Mouse (Mus musculus) midbrain, embryonic 14.5 days (tissue): Measurements from ENCODE around the gene Ppan. TPM values are rescaled to one million over a fixed set of nuclear protein-coding genes. Genes with fewer than 3 reads are reported as not detected.

Experiments
- ATAC-seq: fragments of 200-750 bp; cut with Nextera tagmentation; 2 replicates; pipeline ENCODE4 v1.8.0; 2017; ENCODE audit warnings: moderate number of reproducible peaks, moderate library complexity; ENCODE audit not compliant: low FRiP score, low TSS enrichment
- DNase-seq: peaks from one replicate; pipeline ENCODE4 v3.0.0-alpha.2; 2015
- H3K27ac ChIP-seq: fragments of 300-500 bp; sonication (generic); replicated peaks from 2 replicates; pipeline ENCODE4 v1.5.1; 2014; ENCODE audit warnings: mild to moderate bottlenecking, low read depth, low read length, moderate library complexity
- H3K27me3 ChIP-seq: fragments of 300-500 bp; sonication (generic); 2 replicates; pipeline ENCODE4 v1.6.1; 2014; ENCODE audit warnings: low read length, control low read depth, mixed read lengths; ENCODE audit not compliant: control insufficient read depth, insufficient read depth
- H3K36me3 ChIP-seq: fragments of 300-500 bp; sonication (generic); 2 replicates; pipeline ENCODE4 v1.6.1; 2014; ENCODE audit warnings: low read length, control low read depth; ENCODE audit not compliant: control insufficient read depth, insufficient read depth
- H3K4me1 ChIP-seq: fragments of 300-500 bp; sonication (generic); 2 replicates; pipeline ENCODE4 v1.6.1; 2014; ENCODE audit warnings: mild to moderate bottlenecking, antibody characterized with exemption, low read length, control low read depth; ENCODE audit not compliant: control insufficient read depth, insufficient read depth
- H3K4me2 ChIP-seq: fragments of 300-500 bp; sonication (generic); 2 replicates; pipeline ENCODE4 v1.6.1; 2014; ENCODE audit warnings: mild to moderate bottlenecking, low read length, moderate library complexity
- H3K4me3 ChIP-seq: fragments of 300-500 bp; sonication (generic); replicated peaks from 2 replicates; pipeline ENCODE4 v1.5.1; 2014; ENCODE audit warnings: low read depth, low read length
- H3K9ac ChIP-seq: fragments of 300-500 bp; sonication (generic); replicated peaks from 2 replicates; pipeline ENCODE4 v1.6.1; 2014; ENCODE audit warnings: mild to moderate bottlenecking, low read length, moderate library complexity
- H3K9me3 ChIP-seq: fragments of 300-500 bp; sonication (generic); 2 replicates; pipeline ENCODE4 v1.6.1; 2016; ENCODE audit warnings: low read length, control low read depth, mixed read lengths; ENCODE audit not compliant: control insufficient read depth
- WGBS: fragments of 180-500 bp; shearing (Covaris S2); extraction: QIAGEN DNeasy Blood & Tissue Kit; methylation state at CpG from one replicate; pipeline ENCODE4 v1.1.7; 2014; 5-methylcytosine and 5-hydroxymethylcytosine counted together
- polyA plus RNA-seq: library from polyadenylated mRNA; unstranded; fragments of >200 nt; fragmentation: Nextera tagmentation; extraction: Ambion mirVana; gene quantifications from 2 replicates; pipeline ENCODE4 v1.2.1, GENCODE M21; 2014

Gene Ppan
- polyA plus RNA-seq, 1 experiment from 2014 or later: 39.8 TPM

- ATAC-seq: no peak
- Histone ChIP-seq H3K9me3 (no peaks in the 10 kb centered on the region), H3K4me3 (0 out of 2 replicates have a peak overlapping the region, but pooled peaks have one; percentile 86), H3K36me3 (peaks cover 52% of the 10 kb centered on the region), H3K9ac (no peak overlapping the region), H3K4me2 (peak overlapping the region; percentile 87), H3K27ac (no peak overlapping the region), H3K4me1 (no peaks in the 10 kb centered on the region), H3K27me3 (no peaks in the 10 kb centered on the region)
- DNase-seq: no peak
- WGBS: 89% methylated on average over 29 of the region's 29 CpGs
Observed at GRCm38 (mm10) chr9:20889185-20890141, 1.5 kb downstream of the Ppan start.

- DNase-seq (no peak), ATAC-seq (no peak)
- Histone ChIP-seq H3K4me2 (no peak overlapping the region), H3K4me1 (no peaks in the 10 kb centered on the region), H3K27me3 (no peaks in the 10 kb centered on the region), H3K27ac (no peak overlapping the region), H3K9ac (no peak overlapping the region), H3K4me3 (no peak overlapping the region), H3K36me3 (peaks cover 62% of the 10 kb centered on the region), H3K9me3 (no peaks in the 10 kb centered on the region)
- 93% methylated on average over 5 of the region's 5 CpGs for WGBS
Observed at GRCm38 (mm10) chr9:20890411-20890810, 2.4 kb downstream of the Ppan start.

- no peak overlapping the region for H3K9ac ChIP-seq
- ATAC-seq (no peak), DNase-seq (no peak)
- 86% methylated on average over 26 of the region's 26 CpGs for WGBS
- no peak overlapping the region for H3K4me3 ChIP-seq
- H3K4me1 ChIP-seq: no peaks in the 10 kb centered on the region
- H3K9me3 ChIP-seq: no peaks in the 10 kb centered on the region
- no peaks in the 10 kb centered on the region for H3K27me3 ChIP-seq
- peaks cover 71% of the 10 kb centered on the region for H3K36me3 ChIP-seq
- no peak overlapping the region for H3K27ac ChIP-seq
- H3K4me2 ChIP-seq: no peak overlapping the region
Observed at GRCm38 (mm10) chr9:20891339-20892103, 3.5 kb downstream of the Ppan start.

GRCm38 (mm10) chr9:20892104-20892653 lies 4.2 kb downstream of the Ppan start:
- Histone ChIP-seq H3K27me3 (no peaks in the 10 kb centered on the region), H3K4me3 (no peak overlapping the region), H3K9ac (no peak overlapping the region), H3K9me3 (no peaks in the 10 kb centered on the region), H3K4me1 (no peaks in the 10 kb centered on the region), H3K36me3 (peaks cover 74% of the 10 kb centered on the region), H3K27ac (no peak overlapping the region), H3K4me2 (no peak overlapping the region)
- ATAC-seq (no peak), DNase-seq (no peak)
- WGBS: 82% methylated on average over 5 of the region's 5 CpGs

- H3K36me3 ChIP-seq: peaks cover 74% of the 10 kb centered on the region
- WGBS: 67% methylated on average over 5 of the region's 5 CpGs
Observed at GRCm38 (mm10) chr9:20893069-20893468, 5.1 kb downstream of the Ppan start.

GRCm38 (mm10) chr9:20893590-20894343 lies 5.8 kb downstream of the Ppan start:
- ATAC-seq: no peak
- no peaks in the 10 kb centered on the region for H3K9me3 ChIP-seq
- no peak for DNase-seq
- H3K4me1 ChIP-seq: peaks cover 5% of the 10 kb centered on the region
- no peak overlapping the region for H3K4me3 ChIP-seq
- H3K27me3 ChIP-seq: no peaks in the 10 kb centered on the region
- peaks cover 74% of the 10 kb centered on the region for H3K36me3 ChIP-seq
- H3K9ac ChIP-seq: no peak overlapping the region
- 88% methylated on average over 13 of the region's 13 CpGs for whole genome bisulfite sequencing
- no peak overlapping the region for H3K27ac ChIP-seq
- H3K4me2 ChIP-seq: no peak overlapping the region

More at GRCm38 (mm10) chr9:20893069-20893468, 5.1 kb downstream of the Ppan start:
- no peak for DNase-seq
- H3K4me3 ChIP-seq: no peak overlapping the region
- no peaks in the 10 kb centered on the region for H3K27me3 ChIP-seq
- no peaks in the 10 kb centered on the region for H3K9me3 ChIP-seq
- no peak overlapping the region for H3K27ac ChIP-seq
- H3K4me1 ChIP-seq: peaks cover 5% of the 10 kb centered on the region
- H3K4me2 ChIP-seq: no peak overlapping the region
- ATAC-seq: no peak
- H3K9ac ChIP-seq: no peak overlapping the region

GRCm38 (mm10) chr9:20894629-20895028 lies 6.7 kb downstream of the Ppan start:
- ATAC-seq: no peak
- WGBS: 93% methylated on average over 15 of the region's 15 CpGs
- H3K9me3 ChIP-seq: no peaks in the 10 kb centered on the region

GRCm38 (mm10) chr9:20895382-20895781 lies 7.4 kb downstream of the Ppan start:
- no peak for ATAC-seq
- Histone ChIP-seq H3K27ac (no peak overlapping the region), H3K4me3 (no peak overlapping the region), H3K4me1 (peaks cover 5% of the 10 kb centered on the region), H3K27me3 (no peaks in the 10 kb centered on the region), H3K36me3 (peaks cover 62% of the 10 kb centered on the region), H3K9ac (no peak overlapping the region), H3K9me3 (no peaks in the 10 kb centered on the region), H3K4me2 (no peak overlapping the region)
- DNase-seq: no peak
- WGBS: 95% methylated on average over 9 of the region's 9 CpGs

More at GRCm38 (mm10) chr9:20894629-20895028, 6.7 kb downstream of the Ppan start:
- DNase-seq: no peak
- H3K36me3 ChIP-seq: peaks cover 70% of the 10 kb centered on the region
- no peak overlapping the region for H3K9ac ChIP-seq
- H3K27me3 ChIP-seq: no peaks in the 10 kb centered on the region
- H3K4me1 ChIP-seq: peaks cover 5% of the 10 kb centered on the region
- no peak overlapping the region for H3K4me2 ChIP-seq
- H3K4me3 ChIP-seq: no peak overlapping the region
- no peak overlapping the region for H3K27ac ChIP-seq
